Mouse (Mus musculus) CH12.LX (cell line): Measurements from ENCODE around the gene Mctp1.

Experiments
- BHLHE40 ChIP-seq: IDR thresholded peaks from 2 replicates; pipeline ENCODE4 v1.6.1; 2011; ENCODE audit warnings: mild to moderate bottlenecking, low read depth, low read length, improper control_type of control experiment
- CTCF ChIP-seq, 2 experiments: IDR thresholded peaks in 1 of 2; conservative IDR thresholded peaks in 1 of 2; 2 replicates each; pipeline ENCODE4 v1.5.1; 2011 to 2012; ENCODE audit warnings: low read depth in 2 of 2, low read length in 2 of 2, improper control_type of control experiment in 1 of 2, inconsistent platforms in 1 of 2, mild to moderate bottlenecking in 1 of 2, moderate library complexity in 1 of 2
- EP300 ChIP-seq: IDR thresholded peaks from 2 replicates; pipeline ENCODE4 v1.6.1; 2011; ENCODE audit warnings: low read length, improper control_type of control experiment
- MAX ChIP-seq: IDR thresholded peaks from 2 replicates; pipeline ENCODE4 v1.6.1; 2011; ENCODE audit warnings: low read length, improper control_type of control experiment
- MXI1 ChIP-seq: IDR thresholded peaks from 2 replicates; pipeline ENCODE4 v1.6.1; 2011; ENCODE audit warnings: mild to moderate bottlenecking, low read depth, low read length, improper control_type of control experiment
- MYC ChIP-seq: IDR thresholded peaks from 2 replicates; pipeline ENCODE4 v1.6.1; 2011; ENCODE audit warnings: low read depth, mild to moderate bottlenecking, improper control_type of control experiment, low read length
- PAX5 ChIP-seq: IDR thresholded peaks from 2 replicates; pipeline ENCODE4 v1.6.1; 2012; ENCODE audit warnings: low read length, inconsistent platforms, mixed read lengths
- POLR2A ChIP-seq: IDR thresholded peaks from 2 replicates; pipeline ENCODE4 v1.6.1; 2011; ENCODE audit warnings: low read depth, mild to moderate bottlenecking, improper control_type of control experiment, low read length
- RCOR1 ChIP-seq: conservative IDR thresholded peaks from 2 replicates; pipeline ENCODE4 v1.6.1; 2012; ENCODE audit warnings: low read depth, mild to moderate bottlenecking, inconsistent platforms, low read length, improper control_type of control experiment
- SIN3A ChIP-seq: IDR thresholded peaks from 2 replicates; pipeline ENCODE4 v1.6.1; 2012; ENCODE audit warnings: low read length, improper control_type of control experiment, inconsistent platforms
- USF1 ChIP-seq: IDR thresholded peaks from 2 replicates; pipeline ENCODE4 v1.6.1; 2014; ENCODE audit warnings: low read depth, mild to moderate bottlenecking, inconsistent platforms, low read length, improper control_type of control experiment
- ZC3H11A ChIP-seq: IDR thresholded peaks from 2 replicates; pipeline ENCODE4 v1.6.1; 2012; ENCODE audit warnings: low read depth, mild to moderate bottlenecking, inconsistent platforms, low read length, improper control_type of control experiment
- ZNF384 ChIP-seq: IDR thresholded peaks from 2 replicates; pipeline ENCODE4 v1.6.1; 2012; ENCODE audit warnings: low read depth, low read length, improper control_type of control experiment, inconsistent platforms

DNA sequence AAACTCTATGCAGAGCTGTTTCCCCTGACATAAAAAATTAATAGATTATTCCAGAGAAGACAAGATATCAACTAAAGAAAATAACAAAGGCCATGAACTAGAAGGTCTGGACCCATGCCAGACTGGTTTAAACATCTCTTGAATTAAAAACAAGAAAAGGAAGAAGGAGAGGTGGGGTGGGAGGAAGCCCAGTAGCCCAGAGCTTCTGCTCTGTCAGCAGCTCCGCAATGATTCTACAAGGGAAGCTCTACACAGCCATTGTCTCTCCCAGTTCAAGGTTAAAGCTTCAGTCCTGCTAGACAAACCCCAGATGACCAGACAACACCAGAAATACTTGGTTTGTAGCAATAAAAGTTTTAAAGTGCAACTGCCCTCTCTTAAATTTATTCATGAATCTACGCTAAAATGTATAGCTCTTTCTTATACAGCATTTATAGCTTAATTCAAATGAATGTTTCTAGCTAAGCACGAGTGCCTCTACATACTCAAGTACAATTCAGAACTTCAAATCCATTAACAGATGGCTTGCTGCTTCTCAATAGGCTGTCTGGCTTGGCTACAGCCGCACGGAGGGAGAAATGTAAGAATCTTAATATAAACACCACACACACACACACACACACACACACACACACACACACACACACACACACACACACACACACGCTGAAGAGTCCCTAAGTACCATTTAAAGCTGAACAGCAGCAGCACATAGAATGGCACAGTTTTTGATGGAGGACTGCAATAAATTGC is 663.0 kb downstream of the Mctp1 start:
- no peak for TF ChIP-seq EP300
- TF ChIP-seq ZC3H11A: no peak
- TF ChIP-seq PAX5: no peak
- TF ChIP-seq USF1: no peak
- TF ChIP-seq POLR2A: no peak
- TF ChIP-seq MXI1: no peak
- no peak for TF ChIP-seq MAX
- TF ChIP-seq CTCF (conservative IDR thresholded peaks at IDR 0.05 in 1 of 2, IDR thresholded peaks at IDR 0.05 in 1 of 2; ENCODE audit: low read depth in 2 of 2, low read length in 2 of 2): no peak
- no peak for TF ChIP-seq RCOR1
- no peak for TF ChIP-seq BHLHE40
- no peak for TF ChIP-seq MYC
- TF ChIP-seq SIN3A: no peak
- no peak for TF ChIP-seq ZNF384
